Mouse (Mus musculus) megakaryocyte-erythroid progenitor cell, adult 5 weeks (primary cell): Measurements from ENCODE around the gene Cdh22. TPM values are rescaled to one million over a fixed set of nuclear protein-coding genes. Genes with fewer than 3 reads are reported as not detected.

Source experiments
- polyA plus RNA-seq: library from polyadenylated mRNA; stranded (reverse); fragments of >175 nt; gene quantifications from 2 replicates; pipeline ENCODE4 v1.2.3, GENCODE M21; 2012

Gene Cdh22
- 0.02 and 0.03 TPM in 2 replicates for polyA plus RNA-seq

DNA sequence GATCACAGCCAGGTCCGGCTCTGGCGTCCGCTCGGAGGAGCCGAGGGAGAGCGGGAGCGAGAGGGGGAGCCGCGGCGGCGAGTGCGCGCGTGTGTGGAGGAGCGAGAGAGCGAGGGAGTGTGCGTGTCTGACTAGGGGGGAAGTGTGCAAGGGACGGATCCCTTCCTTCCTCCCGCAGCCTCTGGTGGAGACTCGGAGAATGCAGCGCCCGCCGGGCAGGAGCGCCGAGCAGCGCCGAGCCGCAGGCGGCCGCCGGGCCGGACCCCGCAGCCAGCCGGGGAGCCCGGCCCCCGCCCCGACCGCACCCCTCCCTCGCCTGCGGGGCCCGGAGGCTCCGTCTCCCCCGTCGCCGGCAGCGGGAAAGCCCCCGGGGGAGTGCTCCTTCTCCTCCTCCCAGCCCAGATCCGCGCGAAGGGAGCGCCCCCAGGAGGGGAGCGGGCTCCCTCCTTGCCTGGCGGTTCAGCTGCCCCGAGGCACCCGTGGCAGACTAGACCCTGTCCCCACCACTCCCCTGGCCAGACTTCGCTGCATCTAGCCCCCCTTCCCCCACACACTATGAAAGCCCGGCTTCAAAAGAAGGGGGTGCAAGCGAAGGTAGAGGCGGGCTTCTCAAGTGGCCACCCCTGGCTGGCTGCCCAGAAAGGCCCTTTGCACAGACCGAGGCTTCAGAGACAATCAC, at the start of gene Cdh22:
Cdh22 (minus strand) TSS at position 241 of the 679 bp plus-strand sequence.

DNA sequence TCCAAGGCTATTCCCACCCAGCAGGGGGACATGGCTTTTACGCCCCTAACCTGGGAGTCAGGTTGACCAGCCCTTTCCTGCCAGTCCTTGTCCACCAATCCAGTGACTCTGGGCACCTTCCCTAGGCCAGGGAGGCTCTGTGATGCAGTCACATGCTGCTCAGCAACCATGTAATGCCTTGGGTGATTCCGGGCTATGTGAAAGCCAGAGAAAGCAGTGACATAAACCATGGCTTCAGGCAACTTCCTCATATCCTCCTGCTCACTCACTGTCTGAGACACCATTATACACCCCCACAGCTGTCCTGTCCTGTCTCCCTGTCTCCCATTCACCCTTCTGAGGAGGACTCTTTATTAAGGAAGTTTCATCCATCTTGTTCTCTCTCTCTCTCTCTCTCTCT, 144.0 kb downstream of the Cdh22 start, which contains the start of gene 1700025C18Rik:
1700025C18Rik (minus strand) TSS at position 101 of the 400 bp plus-strand sequence.

Other genes starting within 250 kb of the Cdh22 start
- gene Ncoa5, start 200.0 kb downstream of the Cdh22 start, polyA plus RNA-seq = 33.9 and 36.3 TPM in 2 replicates
- 0.12 and 0.43 TPM in 2 replicates for gene Cd40, start 179.2 kb downstream of the Cdh22 start, polyA plus RNA-seq
- gene 1700025C18Rik, start 144.1 kb downstream of the Cdh22 start, polyA plus RNA-seq = not detected in 2 replicates
- gene Slc35c2, start 53.0 kb upstream of the Cdh22 start, polyA plus RNA-seq = 151 and 201 TPM in 2 replicates
- gene Elmo2, start 91.6 kb upstream of the Cdh22 start, polyA plus RNA-seq = 28.1 and 31.4 TPM in 2 replicates
- gene Zfp663, start 133.9 kb upstream of the Cdh22 start, polyA plus RNA-seq = not detected in 2 replicates
- gene Zfp334, start 153.4 kb upstream of the Cdh22 start, polyA plus RNA-seq = not detected in 2 replicates
- 0.03 and 0.04 TPM in 2 replicates for gene Ocstamp, start 165.6 kb upstream of the Cdh22 start, polyA plus RNA-seq
- 0.16 and 0.27 TPM in 2 replicates for gene Slc13a3, start 238.4 kb upstream of the Cdh22 start, polyA plus RNA-seq